Comparison of ENCODE assay signal across 9 mouse cellular contexts in genomic region chr1:179012273-179012672, GRCm38 (mm10).
DNase-seq lines count a peak whose midpoint lies in the region; TF ChIP-seq lines count a peak whose summit lies in the region.
"Had no signal": no experiment of that assay in that cellular context is flagged by ENCODE, and none has a peak within 500 bp of the region (broad histone marks: within the 10 kb centered on the region; RNA-seq: fewer than 3 reads in every experiment).

No protein-coding gene starts in this region.

- 92% methylated on average over 4 of the region's 4 CpGs for WGBS in thymus, adult 2 months

- TF ChIP-seq POLR2A in thymus, adult 2 months (IDR thresholded peaks at IDR 0.05; ENCODE audit: control insufficient read depth, extremely low read depth, insufficient read depth, low read length, poor library complexity) = no peak

- H3K27me3 ChIP-seq in thymus, adult 2 months (ENCODE audit: control insufficient read depth, insufficient read depth, low read length) = no peaks in the 10 kb centered on the region
- H3K27me3 ChIP-seq: limb, embryonic 13.5 days had no signal

- no peaks in the 10 kb centered on the region for H3K4me1 ChIP-seq in thymus, adult 2 months (replicated peaks; ENCODE audit: control insufficient read depth, insufficient read depth, low read length)

- H3K36me3 ChIP-seq in thymus, adult 2 months (ENCODE audit: control insufficient read depth, insufficient read depth, low read length) = no peaks in the 10 kb centered on the region
- H3K36me3 ChIP-seq: limb, embryonic 13.5 days had no signal

- TF ChIP-seq CTCF in thymus, adult 2 months (IDR thresholded peaks at IDR 0.05; ENCODE audit: borderline replicate concordance, control insufficient read depth, extremely low read depth, insufficient read depth, low read length, poor library complexity) = no peak

- DNase-seq in adrenal gland, adult 2 months = peak; percentile 55
- DNase-seq in adrenal gland, adult 18-20 months (ENCODE audit: low spot score in 2 of 2) = no peak
- DNase-seq in adrenal gland, postnatal 25 days = peak; percentile 64
- DNase-seq in frontal cortex, postnatal 36 days (ENCODE audit: low spot score in 2 of 2) = peak; percentile 50
- peak; percentile 31 for DNase-seq in kidney, postnatal 10 days
- DNase-seq in lung, postnatal 14 days = peak; percentile 47
- DNase-seq in embryo, embryonic 11 days = no peak
- DNase-seq in thymus, adult 2 months = no peak

- H3K4me3 ChIP-seq in thymus, adult 2 months (ENCODE audit: control insufficient read depth, insufficient read depth, low read length) = no peak overlapping the region
- H3K4me3 ChIP-seq: limb, embryonic 13.5 days had no signal

- H3K27ac ChIP-seq in thymus, adult 2 months (ENCODE audit: control insufficient read depth, insufficient read depth, low read length) = no peak overlapping the region
- H3K27ac ChIP-seq: limb, embryonic 13.5 days had no signal

Comparison
In these comparisons a context has a peak if more than half of its experiments do, and no peak if none do; other contexts are left out.
1. DNase-seq: peak in adrenal gland, adult 2 months (single experiment), adrenal gland, postnatal 25 days (single experiment), frontal cortex, postnatal 36 days (2 of 2), kidney, postnatal 10 days (single experiment) and lung, postnatal 14 days (single experiment); none in adrenal gland, adult 18-20 months (0 of 2), embryo, embryonic 11 days (single experiment) and thymus, adult 2 months (single experiment).